Comparison of ENCODE assay signal across 8 mouse cellular contexts in genomic region chr2:38350796-38351195, GRCm38 (mm10). TPM values are rescaled to one million over a fixed set of nuclear protein-coding genes. Genes with fewer than 3 reads are reported as not detected.
A peak's percentile ranks its signal among the peaks of the same experiment; 100 is the strongest.
DNase-seq lines count a peak whose midpoint lies in the region; ATAC-seq and TF ChIP-seq lines count a peak whose summit lies in the region.

No protein-coding gene starts in this region.

- H3K4me3 ChIP-seq in hindbrain, embryonic 11.5 days (ENCODE audit: low read depth, low read length): peak overlapping the region; percentile 39
- H3K4me3 ChIP-seq in lung, postnatal 0 days (ENCODE audit: low read depth, low read length): peak overlapping the region; percentile 38

- no peaks in the 10 kb centered on the region for H3K9me3 ChIP-seq in hindbrain, embryonic 11.5 days (ENCODE audit: control insufficient read depth, low read length)
- no peaks in the 10 kb centered on the region for H3K9me3 ChIP-seq in lung, postnatal 0 days (ENCODE audit: low read length)

- H3K27ac ChIP-seq in hindbrain, embryonic 11.5 days (ENCODE audit: low read depth, low read length): no peak overlapping the region
- no peak overlapping the region for H3K27ac ChIP-seq in lung, postnatal 0 days (ENCODE audit: low read length)

- no peak for TF ChIP-seq EP300 in lung, postnatal 0 days (IDR thresholded peaks at IDR 0.05)

- H3K27me3 ChIP-seq in hindbrain, embryonic 11.5 days (ENCODE audit: control insufficient read depth, insufficient read depth, low read length): peaks cover 91% of the 10 kb centered on the region
- peaks cover 100% of the 10 kb centered on the region for H3K27me3 ChIP-seq in lung, postnatal 0 days (replicated peaks; ENCODE audit: insufficient read depth, low read length)

- peak; percentile 92 for DNase-seq in R1 (ENCODE audit: low read depth, low spot score)
- peak; percentile 55 for DNase-seq in cerebellum, adult 8-10 months
- peak; percentile 78 to 79 for DNase-seq in frontal cortex, postnatal 14 days (ENCODE audit: low spot score in 2 of 2)
- peak; percentile 88 for DNase-seq in hindbrain, embryonic 11.5 days (ENCODE audit: low spot score)
- DNase-seq in layer of hippocampus, postnatal 14 days (ENCODE audit: low spot score in 2 of 2): peak; percentile 90 to 94
- peak; percentile 61 for DNase-seq in lung, postnatal 0 days (ENCODE audit: low spot score)
- DNase-seq in retina, postnatal 1 day: peak; percentile 99

- peaks cover 24% of the 10 kb centered on the region for H3K4me1 ChIP-seq in hindbrain, embryonic 11.5 days (replicated peaks; ENCODE audit: control insufficient read depth, insufficient read depth, low read length)
- H3K4me1 ChIP-seq in lung, postnatal 0 days (ENCODE audit: insufficient read depth, low read depth, low read length): peaks cover 5% of the 10 kb centered on the region

- H3K4me2 ChIP-seq in hindbrain, embryonic 11.5 days (replicated peaks; ENCODE audit: low read depth, low read length): peak overlapping the region; percentile 51
- peak overlapping the region; percentile 48 for H3K4me2 ChIP-seq in lung, postnatal 0 days (replicated peaks; ENCODE audit: low read depth, low read length)

- no peaks in the 10 kb centered on the region for H3K36me3 ChIP-seq in hindbrain, embryonic 11.5 days (ENCODE audit: control insufficient read depth, insufficient read depth, low read length)
- no peaks in the 10 kb centered on the region for H3K36me3 ChIP-seq in lung, postnatal 0 days (ENCODE audit: insufficient read depth, low read length)

- ATAC-seq in hindbrain, embryonic 11.5 days (ENCODE audit: low FRiP score): peak; percentile 81
- ATAC-seq in lung, postnatal 0 days: peak; percentile 86
- no peak for ATAC-seq in monocyte, adult 5-6 weeks (replicated peaks; ENCODE audit: insufficient number of reproducible peaks, low FRiP score, low TSS enrichment, poor library complexity, severe bottlenecking)

- no peak for TF ChIP-seq CTCF in lung, postnatal 0 days (IDR thresholded peaks at IDR 0.05)

- peak overlapping the region; percentile 40 for H3K9ac ChIP-seq in hindbrain, embryonic 11.5 days (ENCODE audit: low read depth, low read length)
- H3K9ac ChIP-seq in lung, postnatal 0 days (replicated peaks; ENCODE audit: low read depth): no peak overlapping the region

- WGBS in hindbrain, embryonic 11.5 days: under 1% methylated on average over 36 of the region's 37 CpGs
- WGBS in lung, postnatal 0 days: 0% methylated on average over 31 of the region's 37 CpGs

RNA-seq across cellular contexts. Expression of gene Lhx2, which starts 11.7 kb away (rescaled TPM):
- 21.9 and 24.4 TPM in 2 replicates for polyA plus RNA-seq in hindbrain, embryonic 11.5 days (2014; fragmentation: Nextera tagmentation; extraction: Ambion mirVana)
- 100 to 1,000 TPM in 1 of 2 experiments, 10 to 100 TPM in 1; 96.7 to 100 TPM for total RNA-seq in layer of hippocampus, postnatal 14 days (2021)
- not detected in 2 replicates for polyA plus RNA-seq in lung, postnatal 0 days (2015; fragmentation: Nextera tagmentation; extraction: Ambion mirVana)
- total RNA-seq in monocyte, adult 5-6 weeks (2017): not detected in 3 replicates

Comparison
In these comparisons a context has a peak if more than half of its experiments do, and no peak if none do; other contexts are left out.
1. RNA of gene Lhx2, which starts 11.7 kb away (total RNA-seq): 96.7 to 100 TPM in layer of hippocampus, postnatal 14 days; not detected in monocyte, adult 5-6 weeks; every median in the first group is over 10 times any median in the second.
2. Peak in every context shown above with its lines, with median percentiles within 50 percentile points of each other: DNase-seq.